Mouse (Mus musculus) megakaryocyte, adult 5-6 weeks (primary cell): Measurements from ENCODE around the gene Slc38a4. TPM values are rescaled to one million over a fixed set of nuclear protein-coding genes. Genes with fewer than 3 reads are reported as not detected.

Source experiments
- ATAC-seq: 2 replicates; pipeline ENCODE4 v1.8.0; 2016; ENCODE audit warnings: mild to moderate bottlenecking, inconsistent platforms; ENCODE audit not compliant: poor library complexity, severe bottlenecking
- total RNA-seq, 2 experiments: library from RNA; stranded (forward) in 1 of 2; stranded (reverse) in 1 of 2; fragments of 153-499, 151-499 nt in 1 of 2; fragments of 221-1000, 200-1000 nt in 1 of 2; gene quantifications; 2 replicates each; pipeline versions ENCODE4 v1.2.3 to v1.2.4; 2015 to 2017

Slc38a4 gene
- total RNA-seq (2015) (not detected in 2 replicates), total RNA-seq (2017) (not detected in 2 replicates)

DNA sequence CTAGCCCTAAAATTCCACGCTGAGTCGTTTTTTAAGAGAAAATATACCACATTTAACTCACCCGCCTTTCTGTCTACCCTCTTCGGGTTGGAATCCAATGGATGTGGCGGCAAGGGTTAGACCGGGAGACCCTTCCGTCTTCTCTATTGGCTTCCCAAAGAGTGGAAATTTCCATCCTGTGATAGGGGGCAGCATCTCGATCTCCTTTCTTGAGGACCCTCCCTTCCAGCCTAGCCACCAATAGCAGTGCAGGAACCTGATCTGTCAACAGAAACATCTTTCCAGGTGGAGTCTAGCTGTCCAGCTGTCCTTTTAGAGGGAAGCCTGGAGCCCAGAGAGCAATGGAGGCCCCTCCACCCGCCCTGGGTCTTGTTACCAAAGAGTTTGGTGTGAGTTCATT is at the start of gene Slc38a4:
Gene Slc38a4 (minus strand): TSS at position 163 of the 400 bp plus-strand sequence.
- ATAC-seq = no peak

DNA sequence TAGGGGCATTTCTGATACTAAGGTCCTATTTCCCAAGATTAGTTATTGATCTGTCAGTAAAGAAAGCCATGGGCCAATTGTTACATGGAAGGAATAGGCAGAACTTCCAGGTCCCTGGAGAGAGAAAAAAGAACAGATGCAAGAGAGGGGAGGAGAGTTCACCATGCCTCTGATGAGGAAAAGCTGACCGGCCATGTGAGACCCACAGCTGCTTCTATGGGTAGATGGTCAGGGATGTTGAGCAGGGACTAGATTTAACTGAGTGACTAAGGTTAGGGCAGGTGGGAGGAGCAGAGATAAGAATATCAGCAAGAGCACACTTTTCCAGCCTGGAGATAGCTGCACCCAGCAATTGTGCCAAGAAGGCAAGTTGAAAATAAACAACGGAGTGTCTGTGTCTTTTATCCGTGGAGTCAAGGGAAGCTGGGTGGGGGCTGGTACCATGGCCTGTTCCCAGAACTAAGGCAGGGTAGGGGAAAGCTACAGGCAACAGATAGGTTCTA is 49.2 kb upstream of the Slc38a4 start:
- ATAC-seq = no peak

DNA sequence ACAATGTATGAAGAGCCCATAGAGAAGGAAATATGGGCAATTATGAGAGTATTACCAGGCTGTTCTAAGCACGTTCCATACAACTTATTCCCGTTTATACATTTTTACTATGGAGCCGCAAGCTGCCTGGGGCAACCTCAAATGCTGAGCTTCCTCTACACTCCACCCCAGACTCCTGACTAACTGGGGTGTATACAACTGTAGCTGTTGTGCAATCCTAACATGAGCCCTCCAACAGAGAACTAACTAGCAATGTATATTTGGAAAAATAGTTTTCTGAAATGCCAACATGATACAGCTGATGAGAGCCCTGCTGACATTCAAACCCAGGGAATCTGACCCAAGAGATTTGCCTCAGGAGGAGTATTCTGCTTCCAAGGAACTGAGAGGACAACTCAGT is 48.3 kb upstream of the Slc38a4 start:
- ATAC-seq = no peak

DNA sequence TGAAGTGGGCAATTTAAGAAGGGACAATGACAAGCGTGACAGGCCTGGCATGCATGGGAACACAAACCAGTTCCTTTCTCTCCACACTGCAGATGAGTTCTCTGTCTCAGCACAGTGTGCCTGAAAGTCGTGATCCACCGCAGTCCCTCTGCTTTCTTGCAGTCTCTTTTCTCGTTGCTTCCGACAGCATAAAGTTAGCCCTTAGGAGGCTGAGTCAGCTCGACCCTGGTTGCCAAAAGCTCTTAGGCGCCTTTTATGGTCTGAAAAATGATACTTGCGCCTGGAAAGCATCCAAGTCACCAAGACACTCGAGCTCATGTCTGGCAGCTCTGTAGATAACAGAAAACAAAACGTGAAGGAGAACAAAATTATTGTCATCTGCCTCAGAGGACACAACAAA is 47.1 kb upstream of the Slc38a4 start:
- ATAC-seq = no peak

DNA sequence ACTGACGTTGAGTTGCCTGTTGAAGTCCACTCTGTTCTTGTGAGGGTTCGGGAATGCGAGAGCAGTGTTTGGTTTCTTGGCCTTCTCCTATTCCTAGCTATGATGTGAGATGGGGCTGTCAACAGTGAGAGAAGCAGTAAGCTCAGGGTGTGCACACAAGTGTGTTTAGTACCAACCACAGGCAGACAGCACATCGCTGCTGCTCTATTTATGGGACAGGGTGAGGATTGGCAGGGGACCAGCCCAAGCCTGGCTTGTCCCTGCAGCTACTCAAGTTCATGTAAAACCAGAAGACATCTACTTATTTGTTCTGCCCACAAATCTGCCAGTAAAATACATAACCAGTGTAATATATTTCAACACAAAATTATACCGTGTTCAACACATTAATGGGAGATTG is 46.4 kb upstream of the Slc38a4 start:
- no peak for ATAC-seq

DNA sequence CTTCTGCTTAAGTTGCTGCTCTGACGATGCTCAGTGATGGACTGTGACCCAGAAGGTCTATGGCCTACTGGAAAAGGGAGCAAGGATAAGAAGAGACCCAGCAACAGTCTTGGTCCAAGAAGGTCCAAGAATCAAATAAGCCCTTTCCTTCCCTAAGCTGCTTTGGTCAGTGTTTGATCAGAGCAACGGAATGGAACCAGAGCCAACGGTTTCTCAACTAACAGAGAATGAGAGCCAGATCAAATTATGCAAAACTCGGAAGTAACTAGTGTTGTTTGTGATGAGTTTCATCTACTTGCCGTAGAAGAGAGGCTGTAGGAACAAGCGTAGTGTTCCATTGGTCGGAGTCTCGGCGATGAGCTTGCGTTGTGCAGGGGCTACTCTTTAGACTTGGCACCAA is 43.3 kb upstream of the Slc38a4 start:
- no peak for ATAC-seq

DNA sequence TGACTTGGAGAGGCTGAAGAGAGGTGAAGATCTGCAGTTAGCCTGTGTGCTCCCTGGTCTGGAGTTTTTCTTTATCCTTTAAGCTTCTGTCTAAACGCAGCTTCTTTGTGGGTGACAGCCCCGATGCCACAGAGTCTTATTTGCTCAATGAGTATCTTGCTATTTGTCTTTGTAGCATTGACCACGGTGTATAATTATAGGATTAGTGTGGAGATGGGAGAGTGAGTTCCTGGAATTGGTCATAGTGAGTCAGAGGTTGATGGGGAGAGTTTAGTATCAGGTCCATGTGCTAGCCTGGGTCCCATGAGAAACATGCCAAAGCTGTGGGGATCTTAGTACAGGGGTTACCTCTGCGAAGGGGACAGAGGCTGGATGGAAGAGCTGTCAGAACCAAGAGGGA is 41.8 kb upstream of the Slc38a4 start:
- ATAC-seq = no peak

DNA sequence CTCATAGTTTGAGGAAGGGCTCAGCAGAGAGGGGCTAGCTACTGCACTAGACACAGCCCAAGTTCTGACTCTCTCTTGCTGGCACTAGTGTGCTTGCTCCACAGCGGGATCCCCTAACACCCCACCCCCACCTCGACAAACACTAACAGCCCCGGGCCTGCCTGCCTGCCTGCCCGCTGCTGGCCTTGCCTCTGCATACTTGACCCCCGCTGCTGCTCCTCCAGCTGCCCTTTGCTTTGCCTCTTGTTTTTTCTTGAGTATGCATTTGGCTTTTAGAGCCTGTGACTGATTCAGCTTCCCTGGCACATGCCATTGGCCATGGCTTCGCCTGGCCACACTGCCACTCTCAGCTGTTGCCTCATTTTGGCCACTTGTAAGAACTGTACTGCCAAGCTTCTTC is 33.8 kb upstream of the Slc38a4 start:
- no peak for ATAC-seq

DNA sequence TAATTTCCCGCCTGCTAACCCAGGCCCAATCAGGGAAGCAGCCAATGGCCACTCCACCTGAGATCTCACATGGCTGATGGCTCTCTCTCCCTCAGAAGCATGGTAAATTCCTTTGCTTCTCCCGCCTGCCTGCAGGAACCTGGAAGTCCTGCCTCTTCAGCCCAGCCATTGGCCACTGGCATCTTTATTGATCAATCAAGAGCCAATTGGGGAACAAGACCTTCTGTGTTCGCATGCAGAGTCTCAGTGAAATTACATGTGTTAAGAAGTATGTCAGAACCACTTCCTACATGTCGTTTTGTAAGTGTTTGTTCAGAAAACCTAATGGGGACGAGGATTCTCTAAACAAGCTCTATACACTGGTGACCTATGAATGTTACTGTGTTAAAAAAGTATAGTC is 30.1 kb upstream of the Slc38a4 start:
- ATAC-seq = no peak

DNA sequence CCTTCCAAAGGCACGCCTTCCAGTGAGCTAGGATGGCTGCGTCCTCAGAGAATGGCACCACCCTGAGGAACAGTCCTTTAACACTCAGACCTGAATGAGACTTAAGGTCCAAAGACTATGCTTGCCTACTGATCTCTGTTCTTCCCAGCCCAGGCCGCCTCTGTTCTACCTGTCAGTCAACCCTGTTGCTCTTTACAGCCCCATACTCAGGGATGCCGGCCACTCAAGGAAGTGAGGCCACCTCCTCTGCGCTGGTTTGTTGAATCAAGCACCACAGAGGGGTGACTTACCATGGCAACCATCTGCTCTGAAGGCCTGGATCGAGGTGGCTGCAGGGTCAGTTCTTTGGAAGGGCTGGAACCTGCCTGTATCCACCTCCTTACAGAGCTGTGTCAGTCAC is 21.9 kb upstream of the Slc38a4 start:
- no peak for ATAC-seq

DNA sequence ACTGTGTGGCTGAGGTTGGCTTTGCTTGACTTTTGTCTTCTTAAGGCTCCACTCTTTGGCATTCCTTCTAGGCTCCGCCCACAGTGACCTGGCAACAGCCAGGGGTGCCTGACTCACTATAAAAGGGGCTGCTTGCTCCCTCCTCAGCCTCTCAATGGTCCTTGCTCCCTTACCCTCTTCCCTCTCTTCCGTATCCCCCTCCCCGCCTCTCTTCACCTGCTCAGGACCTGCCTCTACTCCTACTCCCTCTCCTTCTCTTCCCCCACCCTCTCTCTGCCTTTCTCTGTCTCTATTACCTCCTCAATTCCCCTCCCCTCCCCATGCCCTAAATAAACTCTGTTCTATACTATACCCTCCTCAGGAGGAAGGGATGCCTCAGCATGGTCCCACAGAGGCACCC is 20.3 kb upstream of the Slc38a4 start:
- ATAC-seq = no peak

DNA sequence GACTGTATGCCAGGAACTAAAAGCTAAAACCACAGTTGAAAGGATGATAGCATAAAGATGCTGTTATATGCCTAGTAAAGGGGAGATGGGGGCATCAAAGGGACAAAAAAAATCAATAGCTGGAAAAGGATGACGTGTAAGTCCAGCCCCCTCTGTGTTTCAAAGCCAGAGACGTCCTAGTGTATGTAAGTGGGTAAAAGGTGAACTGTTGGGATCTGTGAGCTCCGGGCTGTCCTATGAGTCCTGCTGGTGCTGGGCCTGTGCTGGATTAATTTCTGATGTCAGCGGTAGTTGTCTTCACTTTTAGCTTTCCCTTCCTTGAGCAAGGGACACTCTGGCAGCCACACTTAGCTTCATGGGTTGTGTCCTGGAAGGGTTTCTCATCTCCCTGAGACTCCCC is 19.5 kb upstream of the Slc38a4 start:
- no peak for ATAC-seq

DNA sequence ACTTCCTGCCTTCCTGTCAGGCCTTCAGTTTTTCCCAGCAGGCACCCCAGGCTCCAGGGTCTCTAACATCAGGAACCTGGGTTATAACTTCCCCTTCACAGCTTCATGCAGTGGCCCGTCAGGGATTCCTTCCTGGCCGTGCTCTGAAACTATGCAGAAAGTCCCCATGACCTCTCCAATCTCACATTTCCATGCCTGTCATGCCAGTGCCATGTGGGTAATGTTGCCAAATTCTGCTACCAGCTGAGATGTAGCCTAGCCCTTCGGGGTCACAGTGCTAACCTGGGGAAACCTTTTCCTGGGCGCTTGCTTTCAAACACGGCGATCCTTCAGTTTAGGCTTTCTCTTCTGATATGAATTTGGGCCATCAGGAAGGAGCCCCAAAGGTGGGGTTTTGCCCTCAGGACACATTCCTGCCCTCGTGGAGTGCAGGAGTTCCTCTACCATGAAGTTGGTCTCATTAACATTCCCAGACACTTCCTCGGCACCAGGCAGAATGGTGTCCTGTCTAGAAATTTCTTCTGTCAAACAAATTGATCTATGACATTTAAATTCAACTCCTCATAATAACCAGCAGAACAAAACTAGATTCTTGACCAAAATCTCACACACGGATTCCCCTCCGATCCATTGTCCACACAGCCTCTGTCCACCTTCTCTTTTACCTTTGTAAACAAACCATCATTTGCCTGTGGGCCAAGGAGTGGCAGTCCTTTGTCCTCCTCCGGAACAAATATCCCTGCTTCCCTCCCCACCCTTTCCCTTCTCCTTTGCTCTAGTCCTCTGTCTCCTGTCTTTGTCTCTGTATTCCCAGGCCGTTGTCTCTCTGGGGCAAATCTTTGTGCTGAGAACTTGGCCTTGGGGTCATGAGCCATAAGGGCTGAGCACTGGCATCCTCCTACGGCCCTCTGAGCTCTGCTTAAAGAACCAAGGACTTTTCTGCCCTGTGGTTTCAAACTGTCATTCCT is 17.4 kb upstream of the Slc38a4 start:
- no peak for ATAC-seq

DNA sequence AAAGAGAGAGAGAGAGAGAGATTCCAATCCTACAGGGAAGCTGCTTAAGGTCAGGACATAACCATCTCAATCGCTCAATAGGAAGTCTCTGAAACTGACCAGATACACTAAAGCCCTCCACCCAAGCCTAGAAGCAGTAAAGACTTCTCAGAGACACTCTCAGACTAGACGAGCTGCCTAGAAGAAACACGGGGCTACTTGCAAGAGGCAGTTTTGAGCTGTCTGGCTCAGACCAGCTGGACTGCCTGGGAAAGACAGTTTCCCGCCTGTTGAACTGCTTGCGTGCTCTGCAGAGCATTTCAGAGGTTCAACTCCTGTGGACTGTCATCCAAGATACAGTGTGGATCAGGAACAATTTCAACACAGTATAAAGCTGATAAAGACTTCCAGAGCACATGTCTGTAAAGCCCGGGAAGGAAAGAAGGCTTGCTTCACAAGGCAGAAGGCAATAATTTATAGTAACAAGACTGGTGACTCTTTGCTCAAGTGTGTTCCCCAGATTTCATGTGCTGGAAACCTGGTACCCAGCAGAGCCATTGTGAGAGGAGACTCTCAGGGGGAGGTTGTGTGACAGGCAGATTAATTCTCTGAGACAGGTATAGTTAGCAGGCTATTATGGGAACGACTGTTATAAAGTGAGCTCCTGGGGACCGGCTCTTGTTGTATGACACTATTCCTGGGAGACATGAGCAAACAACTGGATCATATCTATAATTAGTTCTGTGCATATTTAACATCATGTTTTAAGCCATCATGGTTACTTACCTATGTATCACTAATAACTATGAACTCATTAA is 11.8 kb upstream of the Slc38a4 start:
- no peak for ATAC-seq

DNA sequence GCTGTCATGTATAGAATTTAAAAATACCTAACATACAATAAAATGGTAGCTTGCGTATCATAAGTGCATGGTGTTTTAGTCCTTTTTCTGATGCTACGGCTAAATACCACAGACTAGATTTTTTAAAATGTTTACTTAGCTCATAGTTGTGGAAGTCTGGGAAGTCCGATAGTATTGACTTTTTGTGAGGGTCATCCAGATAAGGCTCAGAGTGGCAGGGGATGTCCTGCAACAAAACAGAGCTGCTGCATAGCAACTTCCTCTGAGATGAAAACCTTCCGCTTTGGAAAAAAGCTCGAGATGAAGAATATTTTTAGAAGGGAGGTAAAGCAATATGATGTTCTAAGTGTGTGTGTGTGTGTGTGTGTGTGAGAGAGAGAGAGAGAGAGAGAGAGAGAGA is 11.2 kb upstream of the Slc38a4 start:
- no peak for ATAC-seq

DNA sequence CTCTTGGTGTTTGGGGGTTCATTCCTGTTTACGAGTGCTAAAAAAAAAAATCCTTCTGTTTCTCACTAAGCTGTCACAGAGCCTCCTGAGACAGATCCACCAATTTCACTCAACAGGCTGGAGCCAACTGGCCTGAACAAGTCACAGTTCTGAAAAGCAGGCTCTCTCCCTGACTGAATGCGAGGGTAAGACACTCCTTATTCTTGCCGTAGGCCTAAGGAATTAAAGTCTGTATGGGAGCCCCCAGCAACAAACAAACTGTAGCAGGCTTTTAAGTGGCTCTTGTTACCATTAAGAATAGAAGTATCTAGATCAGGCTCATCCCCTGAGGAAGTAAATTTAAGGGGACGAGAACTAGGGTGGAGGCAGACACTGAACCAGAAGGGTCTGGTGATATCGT is 7.5 kb upstream of the Slc38a4 start:
- ATAC-seq = no peak

DNA sequence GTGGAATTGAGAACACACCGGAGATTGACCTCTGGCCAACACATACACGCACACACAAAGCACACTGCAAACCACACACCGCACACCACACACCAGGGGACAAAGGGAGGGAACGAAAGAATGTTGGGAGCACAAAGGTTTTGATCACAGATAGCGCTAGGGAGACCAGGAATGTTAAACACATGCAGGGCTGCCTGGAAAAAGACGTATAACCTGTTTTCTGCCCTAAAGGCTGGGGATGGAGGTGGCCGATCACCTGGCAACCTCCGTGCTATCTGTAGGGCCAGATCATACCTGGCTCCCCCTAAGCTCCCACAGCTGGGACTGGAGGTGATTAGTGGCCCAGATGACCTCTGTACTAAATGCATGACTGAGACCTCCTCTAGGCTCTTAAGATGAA is 5.2 kb upstream of the Slc38a4 start:
- no peak for ATAC-seq

DNA sequence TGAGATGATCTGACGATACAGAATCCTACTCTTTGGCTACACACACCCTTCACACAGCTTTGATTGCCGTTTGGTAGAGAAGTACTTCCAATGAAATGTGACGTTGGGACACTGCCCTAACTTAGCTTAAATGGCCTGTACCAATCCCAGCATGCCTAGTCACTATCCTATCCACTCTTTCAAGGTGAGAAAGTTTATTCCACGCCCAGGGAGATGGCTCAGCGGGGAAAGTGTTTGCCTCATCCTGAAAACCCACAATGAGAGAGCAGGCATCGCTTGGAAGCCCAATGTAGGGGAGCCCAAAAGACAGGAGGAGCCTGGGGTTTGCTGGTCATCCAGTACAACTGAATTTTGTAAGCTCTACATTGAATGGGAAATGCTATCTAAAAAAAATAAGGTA is 4.8 kb upstream of the Slc38a4 start:
- no peak for ATAC-seq

DNA sequence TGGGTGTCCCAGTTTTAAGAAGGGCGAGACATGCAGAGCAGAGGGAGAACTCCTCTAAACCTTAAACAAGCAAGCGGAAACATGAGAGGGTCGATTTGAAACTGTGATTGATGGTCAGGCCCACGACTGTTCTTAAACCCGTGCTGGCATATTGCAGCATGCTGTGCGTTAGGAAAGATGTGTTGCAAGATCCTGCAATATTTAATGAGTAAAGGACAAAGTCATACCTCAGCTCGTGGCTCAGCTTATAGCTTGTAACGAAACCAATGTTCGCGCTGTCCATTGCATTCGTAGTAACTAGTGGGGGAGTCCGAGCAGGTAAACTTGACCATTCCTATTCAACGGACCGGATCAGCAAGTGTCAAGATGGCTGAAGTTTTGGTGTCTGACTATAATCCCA is 4.3 kb upstream of the Slc38a4 start:
- ATAC-seq = no peak

DNA sequence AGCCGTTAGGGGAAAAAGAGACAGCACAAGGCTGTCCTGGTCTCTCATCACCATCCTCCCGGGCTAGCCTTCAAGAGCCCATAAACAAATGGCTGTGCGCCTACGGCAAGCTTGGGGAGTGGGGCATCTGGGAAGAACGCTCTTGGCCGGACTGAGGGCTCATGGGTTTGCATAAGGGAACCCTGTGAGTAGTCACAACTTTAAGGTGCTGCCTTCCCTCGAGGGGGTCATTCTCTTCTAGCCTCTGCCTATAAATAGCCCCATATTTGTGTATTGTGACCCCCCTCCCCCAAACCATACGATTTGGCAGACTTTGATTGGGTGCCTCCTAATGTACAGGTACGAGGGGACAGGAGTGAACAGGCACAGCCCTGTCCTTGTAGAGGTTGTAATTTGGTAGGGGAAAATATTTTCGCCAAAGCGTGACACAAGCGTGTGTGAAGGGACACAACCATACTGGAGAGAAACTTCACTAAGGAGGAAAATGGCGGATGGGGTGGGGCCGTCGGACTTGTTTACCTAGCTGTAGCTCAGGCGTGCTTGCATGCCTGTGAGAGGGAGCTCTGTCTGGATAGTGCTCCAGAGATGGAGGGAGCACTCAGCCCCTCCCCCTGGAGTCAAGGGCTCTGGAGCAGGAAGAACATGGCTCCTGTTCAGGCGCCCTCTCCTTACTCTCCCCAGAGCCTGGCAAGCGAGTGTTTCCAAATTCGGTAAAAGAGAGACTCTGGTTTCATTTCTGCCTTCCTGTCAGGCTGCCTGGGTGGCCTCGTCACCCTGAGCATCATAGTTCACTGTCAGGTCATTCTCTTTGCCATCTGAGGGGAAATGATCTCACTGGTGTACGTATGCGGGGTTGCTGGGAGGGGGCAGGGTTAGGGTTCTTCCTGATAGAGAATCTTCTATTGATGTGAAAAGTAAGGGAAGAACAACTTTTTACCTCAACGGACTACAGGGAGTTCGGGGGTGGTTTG is 3.6 kb upstream of the Slc38a4 start:
- no peak for ATAC-seq
